Mouse (Mus musculus) cerebellum, adult 2 months (tissue): ENCODE data around the gene Ropn1l.

Experiments used
- CTCF ChIP-seq: fragments of 200-500 bp; IDR thresholded peaks from 2 replicates; pipeline ENCODE4 v1.5.1; 2011; ENCODE audit warnings: low read depth, mild to moderate bottlenecking, control low read depth, low read length, moderate library complexity, borderline replicate concordance; ENCODE audit not compliant: insufficient read depth
- POLR2A ChIP-seq: fragments of 200-500 bp; IDR thresholded peaks from 2 replicates; pipeline ENCODE4 v1.6.1; 2011; ENCODE audit warnings: low read length, control low read depth, borderline replicate concordance; ENCODE audit not compliant: insufficient read depth

DNA sequence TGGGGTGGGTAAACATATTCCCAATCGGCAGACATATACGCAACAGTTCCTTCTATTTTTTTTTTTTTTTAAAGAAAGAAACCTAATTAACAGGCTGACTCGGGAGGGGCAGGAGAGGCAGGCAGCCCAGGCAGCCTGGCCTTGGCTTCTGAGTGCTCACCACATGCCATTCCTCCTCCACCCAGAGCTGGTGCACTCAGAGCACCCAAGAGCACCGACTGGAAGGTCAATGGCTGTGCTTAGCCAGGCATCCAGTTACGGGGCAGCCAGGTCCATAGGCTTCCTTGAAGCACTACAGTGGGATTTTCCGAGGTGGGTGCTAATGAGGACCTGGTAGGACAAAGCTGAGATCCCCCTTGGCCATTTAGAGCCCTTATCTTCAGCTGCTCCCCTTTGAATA is 11.5 kb downstream of the Ropn1l start:
- TF ChIP-seq CTCF (no peak), POLR2A (no peak)
